Mouse (Mus musculus): ENCODE results near the gene Capn3. TPM values are rescaled to one million over a fixed set of nuclear protein-coding genes. Genes with fewer than 3 reads are reported as not detected.

Capn3 gene
- polyA plus RNA-seq, 1 experiment from 2014 or later, result 1.1 TPM

DNA sequence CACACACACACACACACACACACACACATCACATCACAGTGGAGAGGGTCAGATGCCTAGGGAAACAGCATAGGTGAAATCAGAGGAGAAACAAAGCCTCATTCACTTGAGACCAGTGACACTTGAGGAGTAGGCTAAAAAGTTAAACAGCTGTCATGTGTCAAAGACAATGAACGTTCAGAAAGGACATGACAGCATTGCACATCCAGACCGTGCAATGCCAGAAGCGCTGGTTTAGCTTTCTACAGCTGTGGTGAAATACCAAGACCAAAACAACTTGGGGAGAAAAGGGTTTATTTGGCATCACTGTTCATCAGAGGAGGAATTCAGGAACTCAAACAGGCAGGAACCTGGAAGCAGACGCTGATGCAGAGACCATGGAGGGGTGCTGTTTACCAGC is 37.4 kb downstream of the Capn3 start:
- no peaks in the 10 kb centered on the region for H3K9me3 ChIP-seq
- no peak overlapping the region for H3K27ac ChIP-seq (replicated peaks)
- no peak overlapping the region for H3K9ac ChIP-seq
- no peaks in the 10 kb centered on the region for H3K27me3 ChIP-seq
- no peak for ATAC-seq (ENCODE audit: low read depth)
- WGBS, result 76% methylated on average over 4 of the region's 4 CpGs
- H3K4me2 ChIP-seq, result no peak overlapping the region
- no peak overlapping the region for H3K4me3 ChIP-seq
- no peaks in the 10 kb centered on the region for H3K4me1 ChIP-seq (replicated peaks)
- no peaks in the 10 kb centered on the region for H3K36me3 ChIP-seq

DNA sequence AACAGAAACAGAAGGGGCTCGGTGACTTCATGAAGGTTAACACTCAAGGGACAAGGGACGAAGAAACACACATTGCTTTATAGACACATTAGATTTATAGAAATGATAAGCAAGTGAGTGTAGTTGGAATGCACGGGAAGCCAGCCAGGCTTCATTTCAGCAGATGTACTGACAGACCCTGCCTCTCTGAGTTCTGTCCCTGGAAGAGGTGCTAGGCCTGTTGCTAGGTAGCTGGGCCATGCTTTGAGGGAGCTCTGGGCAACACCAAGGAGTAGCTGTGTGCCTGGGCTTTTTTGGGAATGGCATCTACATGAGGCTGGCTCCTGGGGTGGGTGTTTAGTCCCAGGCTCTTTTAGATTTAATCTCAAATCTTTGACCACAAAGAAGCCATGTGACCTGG is 40.7 kb downstream of the Capn3 start:
- Histone ChIP-seq H3K4me2 (no peak overlapping the region), H3K27ac (replicated peaks) (no peak overlapping the region), H3K36me3 (no peaks in the 10 kb centered on the region), H3K4me3 (no peak overlapping the region), H3K4me1 (replicated peaks) (peaks cover 6% of the 10 kb centered on the region; the same call in 1 of the 2 replicates), H3K9me3 (no peaks in the 10 kb centered on the region), H3K27me3 (no peaks in the 10 kb centered on the region), H3K9ac (no peak overlapping the region)
- 79% methylated on average over 3 of the region's 3 CpGs for WGBS
- no peak for ATAC-seq (ENCODE audit: low read depth)

DNA sequence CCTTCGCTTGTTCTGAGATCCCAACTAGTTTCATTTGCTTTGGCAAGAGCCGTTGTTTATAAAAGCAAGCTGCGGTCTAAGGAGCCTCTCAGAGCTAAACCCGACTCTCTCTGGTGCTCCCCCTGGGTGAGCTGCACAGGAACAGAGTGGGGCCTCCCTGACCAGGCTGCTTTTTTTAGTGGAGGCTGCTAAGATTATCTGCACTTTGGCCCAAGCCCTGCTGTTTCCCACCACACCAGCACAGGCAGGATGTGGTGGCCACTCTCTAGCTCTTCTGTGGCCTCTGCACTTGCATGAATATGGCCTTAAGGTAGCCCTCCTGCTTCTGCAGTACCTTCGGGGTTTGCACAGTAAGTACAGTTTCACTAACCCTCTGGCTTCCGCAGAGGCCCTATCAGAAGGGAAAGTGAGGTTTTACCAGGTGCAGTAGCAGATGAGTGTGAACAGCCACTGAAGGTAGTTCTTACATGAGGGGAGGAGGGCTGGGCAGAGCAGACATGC is 44.2 kb downstream of the Capn3 start:
- Histone ChIP-seq H3K4me3 (no peak overlapping the region), H3K36me3 (peaks cover 13% of the 10 kb centered on the region), H3K4me1 (replicated peaks) (peaks cover 17% of the 10 kb centered on the region; the same call in 1 of the 2 replicates), H3K4me2 (no peak overlapping the region), H3K27me3 (no peaks in the 10 kb centered on the region), H3K9ac (no peak overlapping the region), H3K27ac (replicated peaks) (no peak overlapping the region), H3K9me3 (no peaks in the 10 kb centered on the region)
- ATAC-seq (ENCODE audit: low read depth), result no peak
- 76% methylated on average over 6 of the region's 6 CpGs for WGBS

DNA sequence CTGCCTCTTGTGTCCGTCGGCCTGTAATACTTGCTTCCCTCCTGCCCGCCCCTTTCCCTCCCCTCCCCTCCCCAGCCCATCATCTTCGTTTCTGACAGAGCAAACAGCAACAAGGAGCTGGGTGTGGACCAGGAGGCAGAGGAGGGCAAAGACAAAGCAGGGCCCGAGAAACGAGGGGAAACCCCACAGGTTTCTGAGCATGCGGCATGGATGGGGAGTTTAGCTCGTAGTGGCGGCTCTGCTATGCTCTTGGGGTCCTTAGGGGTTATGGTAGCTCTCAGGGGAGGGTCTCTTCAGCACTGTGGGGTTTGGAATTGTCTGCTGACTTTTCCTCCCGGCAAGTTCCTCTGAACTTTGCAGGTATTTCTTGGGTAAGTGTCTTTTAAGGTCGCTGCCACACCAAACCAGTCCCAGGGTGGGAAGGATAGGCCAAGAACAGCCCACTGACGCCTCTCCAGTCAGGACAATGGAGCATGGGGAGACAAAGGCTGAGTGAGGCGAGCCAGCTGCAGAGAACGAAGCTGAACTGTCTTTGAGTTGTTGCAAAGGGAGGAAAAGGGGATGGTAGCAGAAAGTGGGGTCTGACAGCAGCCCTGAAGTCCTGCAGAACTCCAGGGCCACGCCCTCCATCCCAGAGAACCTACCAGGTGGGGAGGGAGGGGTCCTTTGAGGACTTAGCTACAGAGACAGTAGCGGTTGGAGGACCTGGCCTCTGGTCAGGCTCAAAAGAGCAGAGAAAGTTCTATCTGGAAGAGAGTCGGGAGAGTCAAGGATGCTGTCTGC is 45.5 kb downstream of the Capn3 start:
- no peak overlapping the region for H3K4me3 ChIP-seq
- ATAC-seq (ENCODE audit: low read depth), result no peak

DNA sequence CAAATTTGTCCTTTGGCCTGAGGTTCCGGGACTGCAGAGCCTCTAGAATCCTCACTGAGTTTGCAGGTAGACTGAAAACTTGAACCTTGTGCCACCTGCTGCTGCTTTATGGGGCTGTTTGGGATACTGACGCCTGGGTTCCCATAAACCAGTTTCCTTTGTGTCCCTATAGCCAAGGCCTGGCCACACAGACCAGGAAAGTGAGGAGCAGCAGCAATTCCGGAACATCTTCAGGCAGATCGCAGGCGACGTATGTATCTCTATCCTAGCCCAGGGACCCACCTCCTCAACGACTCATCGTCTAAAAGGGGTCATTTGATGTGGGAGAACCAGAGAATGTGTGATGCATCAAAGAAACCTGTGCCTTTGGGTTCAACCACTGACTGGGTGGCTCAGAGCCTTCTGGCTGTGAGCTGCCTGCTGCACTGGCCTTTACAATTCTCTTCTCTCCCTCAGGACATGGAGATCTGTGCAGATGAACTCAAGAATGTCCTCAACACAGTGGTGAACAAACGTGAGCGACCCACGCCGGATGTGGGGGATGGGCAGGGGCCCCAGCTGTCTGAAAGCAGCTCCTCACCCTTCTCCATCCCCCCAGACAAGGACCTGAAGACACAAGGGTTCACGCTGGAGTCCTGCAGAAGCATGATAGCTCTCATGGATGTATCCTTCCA is 46.2 kb downstream of the Capn3 start:
- Histone ChIP-seq H3K27ac (replicated peaks) (no peak overlapping the region), H3K9ac (no peak overlapping the region), H3K36me3 (peaks cover 29% of the 10 kb centered on the region), H3K4me1 (replicated peaks) (peaks cover 17% of the 10 kb centered on the region; the same call in 1 of the 2 replicates), H3K4me3 (no peak overlapping the region), H3K27me3 (no peaks in the 10 kb centered on the region), H3K4me2 (no peak overlapping the region), H3K9me3 (no peaks in the 10 kb centered on the region)
- WGBS, result 63% methylated on average over 13 of the region's 13 CpGs
- no peak for ATAC-seq (ENCODE audit: low read depth)

More for the DNA sequence above, 45.5 kb downstream of the Capn3 start:
- H3K27ac ChIP-seq (replicated peaks), result no peak overlapping the region
- peaks cover 26% of the 10 kb centered on the region for H3K36me3 ChIP-seq
- H3K9me3 ChIP-seq, result no peaks in the 10 kb centered on the region
- 0 out of 2 replicates have a peak overlapping the region, but pooled peaks have one; percentile 12 for H3K9ac ChIP-seq
- no peak overlapping the region for H3K4me2 ChIP-seq
- peaks cover 17% of the 10 kb centered on the region; the same call in 1 of the 2 replicates for H3K4me1 ChIP-seq (replicated peaks)
- H3K27me3 ChIP-seq, result no peaks in the 10 kb centered on the region
- 43% methylated on average over 17 of the region's 17 CpGs for WGBS

DNA sequence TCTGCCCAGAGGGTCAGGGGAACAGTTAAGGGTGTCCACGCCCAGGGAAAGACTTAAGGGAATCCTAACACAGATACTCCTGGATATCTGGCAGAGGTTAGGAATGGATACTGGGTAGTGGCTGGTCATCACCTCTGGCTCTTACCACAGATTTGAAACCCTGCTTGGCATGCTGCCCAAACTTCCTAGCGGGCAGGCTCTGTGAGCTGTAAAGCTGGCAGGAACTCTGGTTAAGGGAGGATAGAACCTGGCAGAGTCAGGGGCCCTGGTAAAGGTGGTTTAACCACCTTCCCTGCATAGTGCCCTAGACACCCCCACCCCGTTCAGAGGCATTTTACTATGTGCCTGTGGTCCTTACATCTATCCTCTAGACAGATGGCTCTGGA is 46.8 kb downstream of the Capn3 start:
- H3K36me3 ChIP-seq, result peaks cover 29% of the 10 kb centered on the region
- no peak overlapping the region for H3K4me3 ChIP-seq
- WGBS, result 70% methylated on average over 3 of the region's 3 CpGs

DNA sequence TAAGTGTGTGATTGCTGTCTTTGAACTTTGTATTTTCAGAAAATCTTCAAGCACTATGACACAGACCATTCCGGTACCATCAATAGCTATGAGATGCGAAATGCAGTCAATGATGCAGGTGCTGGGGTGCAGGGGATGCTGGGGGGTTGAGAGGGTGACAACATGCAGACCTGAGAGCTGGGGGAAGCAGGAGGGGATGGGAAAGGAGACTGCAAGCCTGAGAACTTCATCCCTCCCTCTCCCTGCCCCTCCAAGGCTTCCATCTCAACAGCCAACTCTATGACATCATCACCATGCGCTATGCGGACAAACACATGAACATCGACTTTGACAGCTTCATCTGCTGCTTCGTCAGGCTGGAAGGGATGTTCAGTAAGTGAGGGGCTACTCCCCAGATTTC is 47.3 kb downstream of the Capn3 start:
- Histone ChIP-seq H3K4me1 (replicated peaks) (peaks cover 17% of the 10 kb centered on the region; the same call in 1 of the 2 replicates), H3K4me3 (no peak overlapping the region), H3K27me3 (no peaks in the 10 kb centered on the region), H3K27ac (replicated peaks) (no peak overlapping the region), H3K4me2 (no peak overlapping the region), H3K9me3 (no peaks in the 10 kb centered on the region), H3K9ac (no peak overlapping the region), H3K36me3 (peaks cover 32% of the 10 kb centered on the region)
- ATAC-seq (ENCODE audit: low read depth), result no peak
- 94% methylated on average over 6 of the region's 6 CpGs for WGBS

More for the DNA sequence above, 46.8 kb downstream of the Capn3 start:
- Histone ChIP-seq H3K4me1 (replicated peaks) (peaks cover 17% of the 10 kb centered on the region; the same call in 1 of the 2 replicates), H3K4me2 (no peak overlapping the region), H3K9me3 (no peaks in the 10 kb centered on the region), H3K27me3 (no peaks in the 10 kb centered on the region), H3K9ac (no peak overlapping the region), H3K27ac (replicated peaks) (no peak overlapping the region)
- ATAC-seq (ENCODE audit: low read depth), result no peak

DNA sequence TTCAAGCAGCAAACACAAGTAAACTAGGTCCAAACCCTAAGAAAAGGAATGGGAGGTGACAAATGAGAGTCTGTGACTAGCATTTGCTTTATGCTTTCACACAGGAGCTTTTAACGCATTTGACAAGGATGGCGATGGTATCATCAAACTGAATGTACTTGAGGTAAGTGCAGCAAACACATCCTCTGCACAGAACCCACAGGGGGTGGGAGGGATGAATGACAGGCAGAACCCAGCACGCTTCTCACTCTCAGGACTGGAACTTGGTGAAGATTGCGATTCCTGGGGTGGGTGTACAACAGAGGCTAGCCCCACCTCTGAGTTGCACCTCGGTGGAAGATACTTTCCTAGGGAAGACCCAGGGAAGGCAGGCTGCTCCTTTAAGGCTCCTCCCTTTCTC is 48.2 kb downstream of the Capn3 start:
- H3K27me3 ChIP-seq, result no peaks in the 10 kb centered on the region
- WGBS, result 85% methylated on average over 5 of the region's 5 CpGs
- no peak overlapping the region for H3K27ac ChIP-seq (replicated peaks)
- H3K9ac ChIP-seq, result no peak overlapping the region
- H3K36me3 ChIP-seq, result peaks cover 41% of the 10 kb centered on the region
- no peak for ATAC-seq (ENCODE audit: low read depth)
- no peak overlapping the region for H3K4me2 ChIP-seq
- no peak overlapping the region for H3K4me3 ChIP-seq
- peaks cover 17% of the 10 kb centered on the region; the same call in 1 of the 2 replicates for H3K4me1 ChIP-seq (replicated peaks)
- no peaks in the 10 kb centered on the region for H3K9me3 ChIP-seq

DNA sequence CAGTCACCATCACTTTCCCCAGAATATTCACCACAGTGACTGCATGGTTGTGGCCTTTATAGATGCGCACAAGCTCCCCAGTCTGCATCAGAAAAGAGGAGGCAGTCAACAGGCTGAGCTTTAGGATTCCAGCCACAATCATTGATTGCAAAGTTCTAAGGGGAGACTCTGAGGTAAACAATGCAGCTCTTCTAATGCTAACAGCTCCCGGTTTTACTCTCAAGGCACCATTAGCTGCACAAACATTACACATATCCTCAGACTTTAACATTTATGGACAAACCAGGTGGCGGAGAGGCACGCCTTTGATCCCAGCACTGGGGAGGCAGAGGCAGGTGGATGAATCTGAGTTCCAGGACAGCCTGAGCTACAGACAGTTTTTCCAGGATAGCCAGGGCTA is 58.4 kb downstream of the Capn3 start:
- no peak overlapping the region for H3K4me3 ChIP-seq
- no peak overlapping the region for H3K4me2 ChIP-seq
- H3K4me1 ChIP-seq (replicated peaks), result no peaks in the 10 kb centered on the region
- ATAC-seq (ENCODE audit: low read depth), result no peak
- peaks cover 84% of the 10 kb centered on the region for H3K36me3 ChIP-seq
- H3K9me3 ChIP-seq, result no peaks in the 10 kb centered on the region
- H3K9ac ChIP-seq, result no peak overlapping the region
- no peaks in the 10 kb centered on the region for H3K27me3 ChIP-seq
- no peak overlapping the region for H3K27ac ChIP-seq (replicated peaks)
- WGBS, result 96% methylated on average over 4 of the region's 4 CpGs

DNA sequence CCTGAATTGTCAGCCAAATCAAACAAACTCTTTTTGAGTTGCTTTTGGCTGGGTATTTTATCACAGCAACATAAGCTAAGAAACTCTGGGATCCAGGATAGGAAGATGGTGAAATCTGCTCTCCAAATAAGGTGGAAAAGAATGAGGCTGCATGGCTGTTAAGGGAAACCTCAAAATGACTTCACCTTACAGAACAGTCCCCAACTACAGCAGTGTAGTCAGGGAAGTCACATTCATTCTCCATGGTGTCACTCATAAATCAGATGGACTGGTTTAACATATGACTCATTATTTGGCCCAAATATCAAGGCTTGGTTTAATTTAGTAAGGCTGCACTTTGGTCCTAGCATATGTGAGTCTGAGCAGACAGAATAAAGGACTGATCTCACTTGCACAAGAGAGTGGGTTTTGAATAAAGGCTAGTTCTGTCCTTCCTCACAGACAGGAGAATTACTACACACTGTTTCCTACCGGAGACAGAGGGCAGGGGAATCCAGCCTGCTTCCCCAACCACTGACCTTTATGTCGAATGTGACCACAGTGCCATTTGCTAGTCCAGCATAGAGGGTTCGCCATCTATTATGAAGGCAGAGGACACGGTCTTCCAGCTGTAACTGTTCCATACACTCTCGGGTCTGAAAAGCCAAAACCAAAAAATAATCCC is 62.9 kb downstream of the Capn3 start:
- ATAC-seq (ENCODE audit: low read depth), result no peak
- no peak overlapping the region for H3K4me3 ChIP-seq
- 89% methylated on average over 5 of the region's 5 CpGs for WGBS
- no peaks in the 10 kb centered on the region for H3K9me3 ChIP-seq
- no peak overlapping the region for H3K4me2 ChIP-seq
- H3K9ac ChIP-seq, result no peak overlapping the region
- H3K27me3 ChIP-seq, result no peaks in the 10 kb centered on the region
- no peak overlapping the region for H3K27ac ChIP-seq (replicated peaks)
- no peaks in the 10 kb centered on the region for H3K4me1 ChIP-seq (replicated peaks)
- peaks cover 95% of the 10 kb centered on the region for H3K36me3 ChIP-seq

DNA sequence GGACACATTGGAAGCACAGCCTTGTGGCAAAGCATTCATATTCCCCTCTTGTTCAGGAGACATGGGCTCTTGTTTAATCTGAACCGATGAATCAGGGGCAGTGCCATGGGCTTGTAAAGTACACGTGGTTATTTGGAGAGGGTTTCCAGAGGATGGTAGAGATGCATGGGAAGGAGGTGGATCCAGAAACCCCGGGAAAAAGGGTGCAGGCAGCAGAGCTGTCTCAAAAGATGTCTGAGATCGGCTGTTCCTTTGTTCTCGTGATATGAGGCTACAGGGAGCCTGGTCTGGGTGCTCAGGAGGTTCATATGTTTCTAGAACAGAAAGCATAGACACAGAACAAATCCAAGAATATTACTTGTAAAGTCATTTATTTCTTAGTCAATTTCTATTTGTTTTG is 71.0 kb downstream of the Capn3 start:
- Histone ChIP-seq H3K9me3 (no peaks in the 10 kb centered on the region), H3K4me3 (no peak overlapping the region), H3K9ac (no peak overlapping the region), H3K27ac (replicated peaks) (no peak overlapping the region), H3K36me3 (peaks cover 97% of the 10 kb centered on the region), H3K4me1 (replicated peaks) (no peaks in the 10 kb centered on the region), H3K27me3 (no peaks in the 10 kb centered on the region), H3K4me2 (no peak overlapping the region)
- 89% methylated on average over 5 of the region's 5 CpGs for WGBS
- no peak for ATAC-seq (ENCODE audit: low read depth)

DNA sequence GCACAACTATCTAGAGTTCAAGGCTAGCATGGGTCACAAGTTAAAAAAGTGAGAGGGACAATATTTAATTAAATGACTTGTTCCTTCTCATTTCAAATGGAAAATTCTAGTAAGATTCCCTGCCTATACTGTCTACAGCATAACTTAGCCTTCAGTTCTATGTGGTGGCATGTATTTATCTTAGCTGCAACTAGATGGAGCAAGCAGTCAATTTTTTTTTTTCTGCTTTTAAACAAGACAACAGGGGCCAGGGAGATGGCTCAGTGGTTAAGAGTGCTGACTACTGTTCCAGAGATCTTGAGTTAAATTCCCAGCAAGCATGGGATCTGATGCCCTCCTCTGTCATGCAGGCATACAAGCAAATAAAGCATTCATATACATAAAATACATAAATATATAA is 73.7 kb downstream of the Capn3 start:
- H3K4me2 ChIP-seq, result no peak overlapping the region
- H3K9ac ChIP-seq, result no peak overlapping the region
- no peaks in the 10 kb centered on the region for H3K4me1 ChIP-seq (replicated peaks)
- no peak overlapping the region for H3K27ac ChIP-seq (replicated peaks)
- H3K36me3 ChIP-seq, result peaks cover 95% of the 10 kb centered on the region
- H3K4me3 ChIP-seq, result no peak overlapping the region
- ATAC-seq (ENCODE audit: low read depth), result no peak
- H3K27me3 ChIP-seq, result no peaks in the 10 kb centered on the region
- H3K9me3 ChIP-seq, result no peaks in the 10 kb centered on the region
